Mouse (Mus musculus): ENCODE measurements around the gene Olfr1393. TPM values are rescaled to one million over a fixed set of nuclear protein-coding genes. Genes with fewer than 3 reads are reported as not detected.

Olfr1393 gene
- polyA plus RNA-seq (2014; fragmentation: Nextera tagmentation; extraction: Ambion mirVana) = 0.06 TPM in 1 of 2 replicates, not detected in the other

GRCm38 (mm10) chr11:49278222-49278621, at the start of gene Olfr1393:
Gene Olfr1393 (plus strand): TSS chr11:49278304.
- Histone ChIP-seq H3K4me3 (ENCODE audit: low read depth, low read length) (no peak within 1 kb of the TSS), H3K9ac (ENCODE audit: low read length) (no peak within 1 kb of the TSS), H3K27me3 (ENCODE audit: control insufficient read depth, insufficient read depth, low read length) (no peaks in the 10 kb centered on the region), H3K9me3 (ENCODE audit: control insufficient read depth, low read length) (no peaks in the 10 kb centered on the region), H3K4me1 (ENCODE audit: control insufficient read depth, insufficient read depth, low read length) (no peaks in the 10 kb centered on the region), H3K27ac (replicated peaks; ENCODE audit: low read depth, low read length) (no peak within 1 kb of the TSS), H3K36me3 (ENCODE audit: control insufficient read depth, insufficient read depth, low read length) (no peaks in the 10 kb centered on the region), H3K4me2 (ENCODE audit: low read depth, severe bottlenecking) (no peak within 1 kb of the TSS)
- ATAC-seq (ENCODE audit: insufficient number of reproducible peaks, low FRiP score, low TSS enrichment, low read depth) (no peak), DNase-seq (ENCODE audit: low spot score) (no peak)
- WGBS = 79% methylated on average over 3 of the region's 3 CpGs

- DNase-seq (ENCODE audit: low spot score) = no peak
Observed at GRCm38 (mm10) chr11:49232781-49233180, 45.3 kb upstream of the Olfr1393 start.

DNA sequence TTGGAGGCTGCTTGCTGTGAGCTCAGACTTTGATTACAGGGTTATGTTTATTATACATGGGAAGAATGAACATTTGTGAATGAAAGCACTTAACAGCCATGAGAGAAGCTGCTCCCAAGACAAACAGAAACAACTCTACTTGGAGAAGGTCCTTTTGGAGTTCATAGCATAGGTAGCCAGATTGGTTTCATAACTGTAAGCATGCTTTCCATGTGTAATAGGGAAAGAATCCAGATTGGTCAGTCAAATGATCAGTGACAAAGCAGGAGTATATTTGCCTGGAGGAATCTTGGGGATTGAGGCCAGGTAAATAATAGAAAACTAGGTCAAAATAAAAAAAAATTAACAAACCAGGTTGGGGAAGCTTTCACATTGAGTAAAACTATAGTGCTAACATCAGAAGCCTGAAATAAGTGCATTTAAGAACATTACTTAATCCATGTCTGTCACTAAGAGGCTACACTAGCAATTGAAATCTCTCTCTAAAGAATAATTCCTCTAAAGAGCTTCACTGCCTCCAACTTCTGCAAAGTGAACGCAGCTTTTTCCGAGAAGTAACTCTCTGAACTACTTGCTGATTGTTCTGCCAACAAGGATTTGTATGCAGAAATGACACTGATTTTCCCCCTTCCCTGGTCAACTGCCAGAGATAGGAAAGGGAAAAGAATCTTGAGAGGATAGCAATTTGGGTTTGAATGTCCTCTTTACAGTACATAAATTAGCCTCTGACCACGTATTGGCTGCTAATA, 42.5 kb upstream of the Olfr1393 start:
- ATAC-seq (ENCODE audit: insufficient number of reproducible peaks, low FRiP score, low TSS enrichment, low read depth) (no peak), DNase-seq (ENCODE audit: low spot score) (no peak)
- Histone ChIP-seq H3K36me3 (ENCODE audit: control insufficient read depth, insufficient read depth, low read length) (no peaks in the 10 kb centered on the region), H3K4me2 (ENCODE audit: low read depth, severe bottlenecking) (no peak overlapping the region), H3K4me3 (ENCODE audit: low read depth, low read length) (no peak overlapping the region), H3K9ac (ENCODE audit: low read length) (no peak overlapping the region), H3K27ac (replicated peaks; ENCODE audit: low read depth, low read length) (no peak overlapping the region), H3K27me3 (ENCODE audit: control insufficient read depth, insufficient read depth, low read length) (no peaks in the 10 kb centered on the region), H3K4me1 (ENCODE audit: control insufficient read depth, insufficient read depth, low read length) (no peaks in the 10 kb centered on the region), H3K9me3 (ENCODE audit: control insufficient read depth, low read length) (no peaks in the 10 kb centered on the region)
- 67% methylated on average over 3 of the region's 3 CpGs for WGBS

More at GRCm38 (mm10) chr11:49232781-49233180, 45.3 kb upstream of the Olfr1393 start:
- H3K27me3 ChIP-seq (ENCODE audit: control insufficient read depth, insufficient read depth, low read length) = no peaks in the 10 kb centered on the region
- H3K9ac ChIP-seq (ENCODE audit: low read length) = no peak overlapping the region
- no peak overlapping the region for H3K4me3 ChIP-seq (ENCODE audit: low read depth, low read length)
- ATAC-seq (ENCODE audit: insufficient number of reproducible peaks, low FRiP score, low TSS enrichment, low read depth) = no peak
- no peaks in the 10 kb centered on the region for H3K36me3 ChIP-seq (ENCODE audit: control insufficient read depth, insufficient read depth, low read length)
- no peaks in the 10 kb centered on the region for H3K4me1 ChIP-seq (ENCODE audit: control insufficient read depth, insufficient read depth, low read length)
- 55% methylated on average over 3 of the region's 3 CpGs for WGBS
- H3K27ac ChIP-seq (replicated peaks; ENCODE audit: low read depth, low read length) = no peak overlapping the region
- H3K9me3 ChIP-seq (ENCODE audit: control insufficient read depth, low read length) = no peaks in the 10 kb centered on the region
- H3K4me2 ChIP-seq (ENCODE audit: low read depth, severe bottlenecking) = no peak overlapping the region

DNA sequence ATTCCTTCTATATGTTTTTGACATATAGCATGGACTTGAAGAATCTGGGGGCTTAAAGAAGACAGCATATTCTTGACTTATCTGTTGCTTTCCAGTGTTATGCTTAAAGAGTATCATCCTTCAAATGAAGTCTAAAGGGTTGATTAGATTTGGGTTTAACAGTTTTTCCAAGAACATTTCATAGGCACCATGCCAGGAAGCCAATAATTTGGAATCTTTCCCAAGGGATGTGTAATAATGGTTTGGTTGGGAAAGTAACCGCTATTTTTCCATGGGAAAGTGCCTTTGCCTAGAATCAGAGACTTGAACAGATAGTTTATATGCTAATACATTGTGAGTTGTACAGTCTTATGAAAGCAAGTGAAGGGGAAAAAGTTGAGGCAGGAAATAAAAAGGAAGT, 41.2 kb upstream of the Olfr1393 start:
- ATAC-seq (ENCODE audit: insufficient number of reproducible peaks, low FRiP score, low TSS enrichment, low read depth) = no peak

DNA sequence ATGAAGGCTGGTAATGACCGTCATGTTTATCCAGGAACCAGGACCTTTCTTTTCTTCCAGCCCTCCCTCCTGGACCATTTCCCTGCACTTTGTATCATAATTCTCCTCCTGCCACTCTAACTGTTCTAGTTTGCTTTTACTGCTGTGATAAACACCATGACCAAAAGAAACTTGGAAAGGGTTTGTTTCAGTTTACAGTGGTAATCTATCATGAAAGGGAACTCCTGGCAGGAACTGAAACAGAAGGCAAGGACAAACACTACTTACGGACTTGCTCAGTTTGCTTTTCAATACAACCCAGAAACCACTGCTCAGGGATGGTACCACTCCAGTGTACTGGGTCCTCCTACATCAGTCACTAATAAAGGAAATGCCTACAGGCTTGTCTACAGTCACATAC, 40.6 kb upstream of the Olfr1393 start:
- no peak overlapping the region for H3K27ac ChIP-seq (replicated peaks; ENCODE audit: low read depth, low read length)
- no peaks in the 10 kb centered on the region for H3K4me1 ChIP-seq (ENCODE audit: control insufficient read depth, insufficient read depth, low read length)
- H3K4me2 ChIP-seq (ENCODE audit: low read depth, severe bottlenecking) = no peak overlapping the region
- no peaks in the 10 kb centered on the region for H3K9me3 ChIP-seq (ENCODE audit: control insufficient read depth, low read length)
- 64% methylated on average over 2 of the region's 2 CpGs for WGBS
- H3K9ac ChIP-seq (ENCODE audit: low read length) = no peak overlapping the region
- ATAC-seq (ENCODE audit: insufficient number of reproducible peaks, low FRiP score, low TSS enrichment, low read depth) = no peak
- no peaks in the 10 kb centered on the region for H3K36me3 ChIP-seq (ENCODE audit: control insufficient read depth, insufficient read depth, low read length)
- H3K27me3 ChIP-seq (ENCODE audit: control insufficient read depth, insufficient read depth, low read length) = no peaks in the 10 kb centered on the region
- no peak for DNase-seq (ENCODE audit: low spot score)
- H3K4me3 ChIP-seq (ENCODE audit: low read depth, low read length) = no peak overlapping the region

More for the DNA sequence above, 41.2 kb upstream of the Olfr1393 start:
- H3K9ac ChIP-seq (ENCODE audit: low read length) = no peak overlapping the region
- H3K4me3 ChIP-seq (ENCODE audit: low read depth, low read length) = no peak overlapping the region
- H3K4me1 ChIP-seq (ENCODE audit: control insufficient read depth, insufficient read depth, low read length) = no peaks in the 10 kb centered on the region
- no peak overlapping the region for H3K27ac ChIP-seq (replicated peaks; ENCODE audit: low read depth, low read length)
- H3K9me3 ChIP-seq (ENCODE audit: control insufficient read depth, low read length) = no peaks in the 10 kb centered on the region
- DNase-seq (ENCODE audit: low spot score) = no peak
- no peaks in the 10 kb centered on the region for H3K27me3 ChIP-seq (ENCODE audit: control insufficient read depth, insufficient read depth, low read length)
- WGBS = 67% methylated on average over 1 of the region's 1 CpGs
- no peaks in the 10 kb centered on the region for H3K36me3 ChIP-seq (ENCODE audit: control insufficient read depth, insufficient read depth, low read length)
- H3K4me2 ChIP-seq (ENCODE audit: low read depth, severe bottlenecking) = no peak overlapping the region

GRCm38 (mm10) chr11:49240310-49240709, 37.8 kb upstream of the Olfr1393 start:
- WGBS = 76% methylated on average over 1 of the region's 1 CpGs
- Histone ChIP-seq H3K27ac (replicated peaks; ENCODE audit: low read depth, low read length) (no peak overlapping the region), H3K4me1 (ENCODE audit: control insufficient read depth, insufficient read depth, low read length) (peaks cover 7% of the 10 kb centered on the region; the same call in 1 of the 2 replicates), H3K4me3 (ENCODE audit: low read depth, low read length) (no peak overlapping the region), H3K36me3 (ENCODE audit: control insufficient read depth, insufficient read depth, low read length) (no peaks in the 10 kb centered on the region), H3K4me2 (ENCODE audit: low read depth, severe bottlenecking) (no peak overlapping the region), H3K9ac (ENCODE audit: low read length) (no peak overlapping the region), H3K27me3 (ENCODE audit: control insufficient read depth, insufficient read depth, low read length) (no peaks in the 10 kb centered on the region), H3K9me3 (ENCODE audit: control insufficient read depth, low read length) (no peaks in the 10 kb centered on the region)
- ATAC-seq (ENCODE audit: insufficient number of reproducible peaks, low FRiP score, low TSS enrichment, low read depth) (no peak), DNase-seq (ENCODE audit: low spot score) (no peak)

DNA sequence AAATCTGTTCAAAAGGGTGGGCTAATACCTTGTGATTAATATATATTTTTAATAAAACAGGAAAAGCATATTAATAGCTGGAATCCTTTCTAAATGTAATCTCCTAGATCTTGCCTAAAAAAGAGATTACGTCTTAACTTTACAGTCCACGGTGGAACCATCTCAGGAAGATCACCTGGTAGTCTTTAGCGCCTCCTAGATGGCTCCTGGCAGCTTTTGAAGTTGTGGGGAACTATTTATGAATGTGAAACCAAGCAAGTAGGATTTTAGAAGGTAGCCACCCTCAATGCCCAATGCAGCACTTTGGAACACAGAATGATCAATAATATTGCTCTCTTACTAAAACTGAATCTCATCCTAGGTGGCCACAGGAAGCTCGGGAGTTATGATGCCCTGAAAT, 37.2 kb upstream of the Olfr1393 start:
- H3K36me3 ChIP-seq (ENCODE audit: control insufficient read depth, insufficient read depth, low read length) = no peaks in the 10 kb centered on the region
- H3K4me1 ChIP-seq (ENCODE audit: control insufficient read depth, insufficient read depth, low read length) = peaks cover 9% of the 10 kb centered on the region; the same call in 1 of the 2 replicates
- ATAC-seq (ENCODE audit: insufficient number of reproducible peaks, low FRiP score, low TSS enrichment, low read depth) = no peak
- no peak overlapping the region for H3K9ac ChIP-seq (ENCODE audit: low read length)
- H3K4me2 ChIP-seq (ENCODE audit: low read depth, severe bottlenecking) = no peak overlapping the region
- 84% methylated on average over 4 of the region's 4 CpGs for whole genome bisulfite sequencing
- no peak for DNase-seq (ENCODE audit: low spot score)
- H3K27ac ChIP-seq (replicated peaks; ENCODE audit: low read depth, low read length) = no peak overlapping the region
- H3K9me3 ChIP-seq (ENCODE audit: control insufficient read depth, low read length) = no peaks in the 10 kb centered on the region
- H3K27me3 ChIP-seq (ENCODE audit: control insufficient read depth, insufficient read depth, low read length) = no peaks in the 10 kb centered on the region
- H3K4me3 ChIP-seq (ENCODE audit: low read depth, low read length) = no peak overlapping the region

DNA sequence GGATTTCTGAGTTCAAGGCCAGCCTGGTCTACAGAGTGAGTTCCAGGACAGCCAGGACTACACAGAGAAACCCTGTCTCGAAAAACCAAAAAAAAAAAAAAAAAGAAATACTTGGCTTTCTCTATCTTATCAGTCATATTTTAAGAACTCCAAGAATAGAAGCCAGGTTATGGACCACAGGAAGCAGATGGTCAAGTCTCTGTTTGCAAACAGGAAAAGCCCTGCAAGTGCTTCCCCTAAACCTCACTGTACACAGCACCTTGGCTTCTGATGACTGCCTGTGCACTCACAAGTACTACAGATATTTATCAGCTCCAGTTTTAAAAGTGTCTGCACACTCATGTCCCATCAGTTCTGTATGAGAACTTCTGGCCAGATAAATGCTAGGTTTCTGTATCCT, 36.6 kb upstream of the Olfr1393 start:
- WGBS = no CpG with 5 or more reads among the region's 1 CpGs
- Histone ChIP-seq H3K4me2 (ENCODE audit: low read depth, severe bottlenecking) (no peak overlapping the region), H3K27me3 (ENCODE audit: control insufficient read depth, insufficient read depth, low read length) (no peaks in the 10 kb centered on the region), H3K9me3 (ENCODE audit: control insufficient read depth, low read length) (no peaks in the 10 kb centered on the region), H3K36me3 (ENCODE audit: control insufficient read depth, insufficient read depth, low read length) (no peaks in the 10 kb centered on the region), H3K9ac (ENCODE audit: low read length) (no peak overlapping the region), H3K4me3 (ENCODE audit: low read depth, low read length) (no peak overlapping the region), H3K27ac (replicated peaks; ENCODE audit: low read depth, low read length) (no peak overlapping the region), H3K4me1 (ENCODE audit: control insufficient read depth, insufficient read depth, low read length) (peaks cover 9% of the 10 kb centered on the region; the same call in 1 of the 2 replicates)
- no peak for DNase-seq (ENCODE audit: low spot score)
- ATAC-seq (ENCODE audit: insufficient number of reproducible peaks, low FRiP score, low TSS enrichment, low read depth) = no peak

All from limb, embryonic 11.5 days (tissue).